Mouse (Mus musculus) midbrain, embryonic 16.5 days (tissue): ENCODE measurements around the gene Ceacam18. TPM values are rescaled to one million over a fixed set of nuclear protein-coding genes. Genes with fewer than 3 reads are reported as not detected.
"Not testable (repeated sequence)": the region's sequence is repeated elsewhere in the genome, so short reads cannot be mapped to it uniquely, and the experiment has no call there.

Experiments
- ATAC-seq: fragments of 200-750 bp; cut with Nextera tagmentation; 2 replicates; pipeline ENCODE4 v1.8.0; 2017; ENCODE audit warnings: moderate TSS enrichment
- H3K27ac ChIP-seq: fragments of 300-500 bp; sonication (generic); 2 replicates; pipeline ENCODE4 v1.5.1; 2014; ENCODE audit warnings: mild to moderate bottlenecking, low read length, mixed read lengths
- H3K27me3 ChIP-seq: fragments of 300-500 bp; sonication (generic); 2 replicates; pipeline ENCODE4 v1.6.1; 2014; ENCODE audit warnings: low read depth, low read length, mixed read lengths; ENCODE audit not compliant: control insufficient read depth, insufficient read depth
- H3K36me3 ChIP-seq: fragments of 300-500 bp; sonication (generic); 2 replicates; pipeline ENCODE4 v1.6.1; 2014; ENCODE audit warnings: mild to moderate bottlenecking, low read length, moderate library complexity, mixed read lengths; ENCODE audit not compliant: control insufficient read depth, insufficient read depth
- H3K4me1 ChIP-seq: fragments of 300-500 bp; sonication (generic); 2 replicates; pipeline ENCODE4 v1.6.1; 2014; ENCODE audit warnings: mild to moderate bottlenecking, low read length, mixed read lengths; ENCODE audit not compliant: control insufficient read depth, insufficient read depth
- H3K4me2 ChIP-seq: fragments of 300-500 bp; sonication (generic); 2 replicates; pipeline ENCODE4 v1.6.1; 2014; ENCODE audit warnings: mild to moderate bottlenecking, low read length, mixed read lengths
- H3K4me3 ChIP-seq: fragments of 300-500 bp; sonication (generic); 2 replicates; pipeline ENCODE4 v1.5.1; 2014; ENCODE audit warnings: low read depth, mild to moderate bottlenecking, low read length, moderate library complexity, mixed read lengths
- H3K9ac ChIP-seq: fragments of 300-500 bp; sonication (generic); 2 replicates; pipeline ENCODE4 v1.6.1; 2014; ENCODE audit warnings: low read depth, low read length, mixed read lengths
- H3K9me3 ChIP-seq: fragments of 300-500 bp; sonication (generic); replicated peaks from 2 replicates; pipeline ENCODE4 v1.6.1; 2014; ENCODE audit warnings: mild to moderate bottlenecking, low read length, mixed read lengths; ENCODE audit not compliant: control insufficient read depth, poor library complexity, severe bottlenecking
- WGBS: fragments of 180-500 bp; shearing (Covaris S2); extraction: QIAGEN DNeasy Blood & Tissue Kit; methylation state at CpG from one replicate; pipeline ENCODE4 v1.1.7; 2014; 5-methylcytosine and 5-hydroxymethylcytosine counted together
- polyA plus RNA-seq: library from polyadenylated mRNA; unstranded; fragments of >200 nt; fragmentation: Nextera tagmentation; extraction: Ambion mirVana; gene quantifications from 2 replicates; pipeline ENCODE4 v1.2.1, GENCODE M21; 2015

The Ceacam18 gene
- polyA plus RNA-seq, 1 experiment from 2014 or later, result 0.21 TPM

GRCm38 (mm10) chr7:43654519-43654918, 20.0 kb downstream of the Ceacam18 start:
- WGBS, result 87% methylated on average over 3 of the region's 3 CpGs

DNA sequence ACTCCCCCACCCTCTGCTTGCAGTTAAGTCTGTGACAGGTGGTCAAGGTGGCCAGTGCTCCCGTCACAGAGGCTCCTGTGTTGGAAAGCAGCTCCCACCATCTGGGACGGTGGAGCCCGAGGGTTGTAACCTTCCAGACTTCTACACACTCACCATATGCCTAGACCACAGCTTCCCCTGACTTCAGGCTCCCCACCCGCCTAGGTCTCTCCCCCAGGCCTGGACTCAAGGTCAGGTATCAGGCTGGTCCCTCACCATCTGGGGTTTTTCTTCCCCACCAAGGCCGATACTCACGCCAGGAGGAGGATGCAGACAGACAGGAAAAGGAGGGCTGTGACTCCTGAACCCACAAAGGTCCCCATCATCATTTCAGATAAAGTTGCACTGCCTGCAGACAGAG, 21.7 kb downstream of the Ceacam18 start:
- WGBS, result 78% methylated on average over 6 of the region's 6 CpGs
- H3K9ac ChIP-seq, result no peak overlapping the region
- H3K27me3 ChIP-seq, result no peaks in the 10 kb centered on the region
- H3K4me3 ChIP-seq, result no peak overlapping the region
- no peak overlapping the region for H3K4me2 ChIP-seq
- no peaks in the 10 kb centered on the region for H3K36me3 ChIP-seq
- no peaks in the 10 kb centered on the region for H3K9me3 ChIP-seq
- no peaks in the 10 kb centered on the region for H3K4me1 ChIP-seq
- no peak overlapping the region for H3K27ac ChIP-seq
- ATAC-seq, result no peak

More at GRCm38 (mm10) chr7:43654519-43654918, 20.0 kb downstream of the Ceacam18 start:
- no peaks in the 10 kb centered on the region for H3K9me3 ChIP-seq
- H3K4me2 ChIP-seq, result no peak overlapping the region
- no peaks in the 10 kb centered on the region for H3K4me1 ChIP-seq
- no peaks in the 10 kb centered on the region for H3K36me3 ChIP-seq
- no peak for ATAC-seq
- no peaks in the 10 kb centered on the region for H3K27me3 ChIP-seq
- no peak overlapping the region for H3K4me3 ChIP-seq
- H3K9ac ChIP-seq, result no peak overlapping the region
- H3K27ac ChIP-seq, result no peak overlapping the region

DNA sequence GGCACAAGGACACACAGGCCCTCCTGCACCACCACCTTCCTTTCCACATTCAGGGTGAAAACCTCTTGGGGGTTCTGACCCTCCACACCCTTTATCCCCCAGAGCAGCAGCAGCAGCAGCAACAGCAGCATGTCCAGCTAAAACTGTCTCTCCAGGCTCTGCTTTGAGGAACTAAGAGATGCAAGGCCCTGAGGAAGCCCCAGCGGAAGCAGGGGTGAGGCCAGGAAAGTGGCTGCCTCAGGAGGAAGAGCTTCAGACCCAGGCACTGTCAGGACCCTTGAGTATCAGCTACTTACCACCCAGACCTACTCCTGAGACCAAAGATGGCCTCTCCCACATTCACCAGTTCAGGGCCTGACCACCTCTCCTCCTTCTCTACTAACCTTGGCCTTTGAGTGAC, 25.5 kb downstream of the Ceacam18 start, which contains the start of gene Siglece:
Gene Siglece (minus strand): TSS at position 160 of the 400 bp plus-strand sequence.
- WGBS, result 93% methylated on average over 1 of the region's 1 CpGs
- Histone ChIP-seq H3K4me1 (no peaks in the 10 kb centered on the region), H3K9ac (no peak within 1 kb of the TSS), H3K4me2 (no peak within 1 kb of the TSS), H3K4me3 (no peak within 1 kb of the TSS), H3K9me3 (no peaks in the 10 kb centered on the region), H3K27ac (no peak within 1 kb of the TSS), H3K36me3 (no peaks in the 10 kb centered on the region), H3K27me3 (no peaks in the 10 kb centered on the region)
- no peak for ATAC-seq

GRCm38 (mm10) chr7:43662804-43663203, 28.3 kb downstream of the Ceacam18 start:
- H3K4me2 ChIP-seq, result no peak overlapping the region
- H3K9ac ChIP-seq, result no peak overlapping the region
- H3K4me1 ChIP-seq, result no peaks in the 10 kb centered on the region
- no peaks in the 10 kb centered on the region for H3K27me3 ChIP-seq
- H3K9me3 ChIP-seq, result no peaks in the 10 kb centered on the region
- H3K36me3 ChIP-seq, result no peaks in the 10 kb centered on the region
- no peak for ATAC-seq
- H3K4me3 ChIP-seq, result no peak overlapping the region
- 89% methylated on average over 1 of the region's 1 CpGs for WGBS
- H3K27ac ChIP-seq, result no peak overlapping the region

GRCm38 (mm10) chr7:43667221-43667620, 32.7 kb downstream of the Ceacam18 start:
- ATAC-seq, H3K27ac ChIP-seq, H3K4me2 ChIP-seq, H3K4me1 ChIP-seq, H3K9me3 ChIP-seq, H3K4me3 ChIP-seq, H3K36me3 ChIP-seq, H3K9ac ChIP-seq, H3K27me3 ChIP-seq: not testable (repeated sequence)
- WGBS, result 97% methylated on average over 4 of the region's 4 CpGs

GRCm38 (mm10) chr7:43668582-43668981, 34.1 kb downstream of the Ceacam18 start:
- H3K4me3 ChIP-seq, result no peak overlapping the region
- no peaks in the 10 kb centered on the region for H3K36me3 ChIP-seq
- H3K4me1 ChIP-seq, result peaks cover 9% of the 10 kb centered on the region
- no peak for ATAC-seq
- no peak overlapping the region for H3K4me2 ChIP-seq
- H3K9ac ChIP-seq, result no peak overlapping the region
- H3K27ac ChIP-seq, result no peak overlapping the region
- no peaks in the 10 kb centered on the region for H3K9me3 ChIP-seq
- H3K27me3 ChIP-seq, result no peaks in the 10 kb centered on the region
- whole genome bisulfite sequencing, result 10% methylated on average over 3 of the region's 3 CpGs

GRCm38 (mm10) chr7:43671064-43671808, 36.7 kb downstream of the Ceacam18 start:
- peak; percentile 55 for ATAC-seq
- 68% methylated on average over 11 of the region's 11 CpGs for WGBS
- Histone ChIP-seq H3K4me2 (peak overlapping the region; percentile 80), H3K27ac (peak overlapping the region; percentile 31; the same call in 1 of the 2 replicates), H3K27me3 (no peaks in the 10 kb centered on the region), H3K36me3 (peaks cover 14% of the 10 kb centered on the region), H3K4me1 (peaks cover 9% of the 10 kb centered on the region), H3K4me3 (peak overlapping the region; percentile 61), H3K9me3 (0 out of 2 replicates have a peak, but pooled peaks cover 1% of the 10 kb centered on the region), H3K9ac (peak overlapping the region; percentile 36; the same call in 1 of the 2 replicates)

GRCm38 (mm10) chr7:43671809-43672580, 37.5 kb downstream of the Ceacam18 start, which contains the start of gene Ctu1:
Gene Ctu1, plus strand, starts transcription at chr7:43672016.
- 1% methylated on average over 26 of the region's 26 CpGs for WGBS
- peak; percentile 98 for ATAC-seq
- Histone ChIP-seq H3K27me3 (no peaks in the 10 kb centered on the region), H3K4me3 (peak within 1 kb of the TSS; percentile 61), H3K4me2 (peak within 1 kb of the TSS; percentile 80), H3K36me3 (peaks cover 21% of the 10 kb centered on the region), H3K4me1 (peaks cover 9% of the 10 kb centered on the region), H3K9ac (peak within 1 kb of the TSS; percentile 71), H3K9me3 (0 out of 2 replicates have a peak, but pooled peaks cover 3% of the 10 kb centered on the region), H3K27ac (peak within 1 kb of the TSS; percentile 53)
